Mouse (Mus musculus) heart, adult 18-20 months (tissue): ENCODE data around the gene Ndufs1. TPM values are rescaled to one million over a fixed set of nuclear protein-coding genes. Genes with fewer than 3 reads are reported as not detected.
A peak's percentile ranks its signal among the peaks of the same experiment; 100 is the strongest.
"Not testable (repeated sequence)": the region's sequence is repeated elsewhere in the genome, so short reads cannot be mapped to it uniquely, and the experiment has no call there.

Experiments
- DNase-seq, 2 experiments: peaks; one replicate each; pipeline ENCODE4 v3.0.0; 2021 to 2022; ENCODE audit warnings: mixed read lengths in 1 of 2
- total RNA-seq, 2 experiments: library from RNA; stranded (reverse); gene quantifications; 2 replicates each; pipeline ENCODE4 v1.2.3; 2021

The Ndufs1 gene
- total RNA-seq, 2 experiments from 2014 or later, result 828 to 862 TPM

GRCm38 (mm10) chr1:63185430-63185829 lies 8.8 kb upstream of the Ndufs1 start:
- DNase-seq, result not testable (repeated sequence)

GRCm38 (mm10) chr1:63182636-63183270 lies 6.1 kb upstream of the Ndufs1 start:
- DNase-seq, result peak; percentile 35 to 82

DNA sequence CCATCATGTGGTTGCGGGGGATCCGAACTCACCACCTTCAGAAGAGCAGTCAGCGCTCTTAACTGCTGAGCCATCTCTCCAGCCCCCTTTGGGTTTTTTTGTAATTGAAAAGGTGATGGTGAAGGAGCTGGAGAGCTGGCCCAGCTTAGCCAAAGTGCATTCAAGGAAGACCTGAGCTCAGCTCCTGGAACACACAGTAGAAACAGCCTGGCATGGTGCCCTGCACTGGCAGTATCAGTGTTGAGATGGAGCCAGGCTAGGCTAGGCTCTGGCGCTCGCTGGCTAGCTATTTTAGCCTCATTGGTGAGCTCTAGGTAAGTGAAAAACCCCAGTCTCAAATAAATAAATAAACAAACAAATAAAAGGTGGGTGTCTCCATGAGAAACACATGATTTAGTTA lies 5.6 kb upstream of the Ndufs1 start:
- peak; percentile 83 to 84 for DNase-seq

DNA sequence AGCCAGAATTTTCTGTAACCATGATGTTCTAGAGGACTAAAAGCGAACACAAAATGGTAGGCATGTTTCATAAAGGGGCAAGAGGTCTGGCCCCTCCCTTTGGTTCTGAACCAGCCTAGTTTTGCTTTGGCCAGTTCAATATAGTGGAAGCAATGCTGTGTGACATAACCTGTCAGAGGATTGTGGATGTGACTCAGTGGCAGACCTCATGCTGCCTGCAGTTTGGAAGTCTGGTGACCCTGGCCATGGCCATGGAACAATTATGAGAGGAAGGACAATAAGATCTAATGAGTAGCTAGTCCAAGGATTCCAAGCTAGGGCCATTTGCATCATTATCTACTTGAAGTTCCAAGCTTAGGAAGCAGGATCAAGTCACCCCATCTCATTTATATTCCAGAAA lies 4.8 kb upstream of the Ndufs1 start:
- no peak for DNase-seq

GRCm38 (mm10) chr1:63181019-63181418 lies 4.4 kb upstream of the Ndufs1 start:
- DNase-seq, result peak; percentile 93 to 95

- not testable (repeated sequence) for DNase-seq
Measured at GRCm38 (mm10) chr1:63180575-63180974, 3.9 kb upstream of the Ndufs1 start.

- DNase-seq, result no peak
Measured at GRCm38 (mm10) chr1:63180122-63180521, 3.5 kb upstream of the Ndufs1 start.

- DNase-seq, result no peak
Measured at GRCm38 (mm10) chr1:63178308-63178707, 1.7 kb upstream of the Ndufs1 start.

DNA sequence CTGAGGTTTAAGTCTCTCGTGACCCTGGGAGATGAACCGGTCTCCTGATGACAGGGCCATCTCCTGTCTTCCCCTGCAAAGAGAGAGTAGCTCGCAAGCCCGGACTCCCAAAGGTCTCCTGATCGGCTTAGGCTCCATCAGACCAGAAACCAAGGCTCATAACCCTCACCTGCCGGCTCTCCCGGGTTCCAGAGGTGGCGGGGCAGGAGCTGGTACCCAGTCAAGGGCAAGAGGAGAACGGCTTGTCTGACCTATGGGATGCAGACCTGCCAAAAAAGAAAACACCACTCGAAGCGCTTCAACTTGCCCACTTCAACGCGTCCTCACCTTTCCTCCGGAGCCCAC lies 402 bp downstream of the Ndufs1 start:
- DNase-seq, result no peak

GRCm38 (mm10) chr1:63175853-63176252 lies 780 bp downstream of the Ndufs1 start:
- no peak for DNase-seq

GRCm38 (mm10) chr1:63168638-63169037 lies 8.0 kb downstream of the Ndufs1 start:
- no peak for DNase-seq

- no peak for DNase-seq
Measured at GRCm38 (mm10) chr1:63140231-63140630, 36.4 kb downstream of the Ndufs1 start.

GRCm38 (mm10) chr1:63138586-63138985 lies 38.0 kb downstream of the Ndufs1 start:
- DNase-seq, result not testable (repeated sequence)

DNA sequence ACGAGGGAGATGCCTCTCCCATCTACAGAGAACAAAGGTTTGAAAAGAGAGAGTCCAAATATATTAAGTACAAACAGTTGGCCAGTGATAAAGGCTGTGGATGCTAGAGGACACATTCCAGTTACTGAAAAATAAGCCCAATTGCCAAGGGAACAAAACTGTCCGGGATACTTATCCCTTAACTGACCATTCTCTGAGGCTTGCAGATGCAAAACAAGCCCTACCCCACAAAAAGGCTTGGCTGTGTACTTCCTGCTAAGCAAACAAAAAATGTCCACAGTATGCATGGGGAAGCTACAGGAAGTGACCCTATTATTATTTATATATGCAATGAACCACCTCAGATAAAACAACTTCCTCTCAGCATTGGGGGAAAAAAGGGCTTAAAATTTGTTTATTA lies 38.7 kb downstream of the Ndufs1 start:
- DNase-seq, result no peak

DNA sequence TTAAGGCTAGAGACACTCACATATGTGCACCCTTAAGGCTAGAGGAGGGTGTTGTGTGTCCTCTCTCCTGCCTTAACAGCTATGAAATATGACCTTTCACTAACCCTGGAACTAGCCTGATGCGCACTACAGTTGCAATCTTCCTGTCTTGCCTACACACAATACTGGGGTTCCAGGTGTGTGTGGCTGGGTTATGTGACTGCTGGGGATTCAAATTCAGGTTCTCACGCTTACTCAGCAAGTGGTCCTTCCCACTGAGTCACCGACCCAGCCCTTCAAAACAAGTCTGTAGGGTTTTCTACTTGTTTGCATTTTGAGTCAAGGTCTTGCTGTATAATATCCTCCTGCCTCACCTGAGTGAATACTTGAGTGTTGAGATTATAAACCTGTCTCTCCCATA lies 42.1 kb downstream of the Ndufs1 start:
- no peak for DNase-seq

GRCm38 (mm10) chr1:63131766-63132165 lies 44.9 kb downstream of the Ndufs1 start:
- DNase-seq, result no peak

DNA sequence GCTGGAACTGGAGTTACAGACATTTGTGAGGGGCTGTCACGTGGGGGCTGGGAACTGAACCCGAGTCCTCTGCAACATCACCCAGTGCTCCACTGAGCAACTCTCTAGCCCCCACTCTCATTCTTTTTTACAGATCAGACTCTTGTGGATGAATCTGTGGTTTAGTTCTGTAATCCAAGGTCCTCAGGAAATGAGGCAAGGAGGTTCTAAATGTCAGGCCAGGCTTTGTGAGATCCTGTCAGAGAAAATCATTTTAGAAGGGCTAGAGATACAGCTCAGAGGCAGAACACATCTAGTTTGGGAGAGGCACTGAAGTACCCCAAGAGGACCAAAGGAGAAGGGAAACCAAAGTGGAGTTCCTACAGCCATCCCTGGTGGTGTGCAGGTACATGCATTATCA lies 45.8 kb downstream of the Ndufs1 start:
- no peak for DNase-seq

DNA sequence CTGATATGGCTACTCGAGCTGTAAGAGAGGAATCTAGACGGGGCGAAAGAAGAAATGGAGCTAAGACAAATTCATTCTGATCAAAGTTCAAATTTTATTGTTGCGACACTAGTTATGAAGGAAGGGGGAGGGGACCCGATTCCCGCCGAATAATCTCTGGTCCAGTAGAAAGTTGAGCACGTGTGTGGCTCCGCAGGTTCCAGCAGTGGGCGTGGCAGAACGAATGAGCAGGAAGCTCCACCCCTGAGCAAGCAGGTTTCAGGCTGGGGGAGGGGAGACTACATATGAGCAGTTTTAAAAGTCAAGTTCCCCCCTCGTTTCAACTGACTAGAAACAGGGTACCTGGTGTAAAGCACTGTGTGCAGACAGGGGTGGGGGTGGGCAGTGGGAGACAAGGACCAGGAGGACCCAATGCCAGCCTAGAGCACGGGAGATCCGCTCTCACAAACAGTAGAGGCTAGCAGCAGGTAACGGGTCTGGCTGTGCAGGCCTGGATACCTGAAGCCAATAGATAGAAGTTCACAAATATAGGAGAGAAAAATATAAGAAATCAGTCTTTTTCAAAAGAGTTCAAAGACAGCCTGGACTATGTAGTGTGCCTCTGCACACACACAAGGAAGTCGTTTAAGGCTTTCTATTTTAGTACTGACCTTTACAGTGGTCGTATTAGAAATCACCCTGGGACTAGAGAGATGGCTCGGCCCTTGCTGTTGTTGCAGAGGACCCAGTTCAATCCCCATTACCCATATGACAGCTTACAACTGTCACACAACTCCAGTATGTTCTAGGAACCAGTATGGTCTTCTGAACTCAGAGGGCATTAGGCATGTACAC lies 46.6 kb downstream of the Ndufs1 start:
- no peak for DNase-seq

- no peak for DNase-seq
Measured at GRCm38 (mm10) chr1:63129273-63129672, 47.4 kb downstream of the Ndufs1 start.

GRCm38 (mm10) chr1:63126206-63126605 lies 50.4 kb downstream of the Ndufs1 start:
- DNase-seq, result no peak

DNA sequence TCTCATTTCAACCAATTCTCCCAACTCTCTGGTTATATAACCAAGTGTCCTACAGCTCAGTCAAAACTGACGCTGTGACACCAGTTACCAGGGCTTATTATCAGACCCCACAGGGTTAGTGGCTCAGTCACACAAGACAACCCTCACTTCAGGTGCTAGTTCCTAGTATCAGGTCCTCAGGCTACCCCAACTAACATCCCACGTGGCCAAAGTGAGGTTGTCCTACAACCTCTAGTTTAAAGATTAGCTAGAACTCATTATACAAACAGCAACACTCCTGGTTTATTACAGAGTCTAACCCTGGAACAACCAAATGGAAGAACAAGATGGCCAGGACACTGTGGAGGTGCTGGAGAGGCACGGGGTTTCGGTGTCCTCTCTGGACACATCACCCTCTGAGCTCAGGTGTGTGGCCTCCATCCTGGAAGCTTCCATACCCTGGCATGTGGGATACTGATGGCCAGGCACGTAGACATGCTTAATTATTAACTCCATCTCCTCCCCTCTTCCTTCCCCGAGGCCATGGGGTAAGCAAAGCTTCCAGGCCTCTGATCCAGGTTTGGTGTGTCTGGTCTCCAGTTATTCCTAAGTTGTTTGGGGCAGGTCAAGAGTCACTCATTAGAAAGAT lies 52.7 kb downstream of the Ndufs1 start:
- no peak for DNase-seq

- DNase-seq, result no peak
Measured at GRCm38 (mm10) chr1:63122005-63122404, 54.6 kb downstream of the Ndufs1 start.

DNA sequence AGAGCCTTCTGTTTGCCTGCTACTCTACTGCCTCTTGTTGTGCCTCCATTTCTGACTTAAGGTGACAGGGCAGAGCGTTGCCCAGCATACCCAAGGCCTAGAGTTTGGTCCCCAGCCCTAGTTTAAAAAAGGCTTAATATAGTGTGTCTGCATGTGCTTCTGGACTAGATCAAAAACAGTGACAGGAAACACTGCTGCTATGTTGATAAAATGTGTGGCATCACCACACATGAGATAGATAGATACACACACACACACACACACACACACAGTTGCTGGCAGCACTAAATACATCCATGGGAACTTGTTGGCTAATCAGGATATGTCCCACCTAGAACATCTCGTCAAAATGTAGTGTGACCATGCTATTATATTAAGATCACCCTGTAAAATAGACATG lies 56.3 kb downstream of the Ndufs1 start:
- no peak for DNase-seq
